Mouse (Mus musculus) gastrocnemius, postnatal 10 days (tissue): ENCODE data around the gene Drp2. TPM values are rescaled to one million over a fixed set of nuclear protein-coding genes. Genes with fewer than 3 reads are reported as not detected.

Source experiments
- DNase-seq: peaks from one replicate; pipeline ENCODE4 v3.0.0; 2021; ENCODE audit warnings: mixed read lengths
- long read RNA-seq, 2 experiments: library from polyadenylated mRNA; stranded (forward); transcript quantifications; one replicate each; pipeline ENCODE4 v2.0.0; 2021
- total RNA-seq, 2 experiments: library from RNA; stranded (reverse); gene quantifications; 2 replicates each; pipeline ENCODE4 v1.2.3; 2021

Drp2 gene
- total RNA-seq, result 10 to 100 TPM; 14.0 TPM
- long read RNA-seq, experiment 1, full-length matches to known transcripts, result 2 of 10 reads
- long read RNA-seq, experiment 1, partial matches to known transcripts, result 5 of 10 reads
- long read RNA-seq, experiment 1, other reads (novel, unspliced or antisense), result 3 of 10 reads
- long read RNA-seq, experiment 2, partial matches to known transcripts, result 0 of 5 reads
- long read RNA-seq, experiment 2, other reads (novel, unspliced or antisense), result 5 of 5 reads

GRCm38 (mm10) chrX:134403863-134404583, at the start of gene Drp2:
Gene Drp2 (plus strand): TSS chrX:134404551.
- peak; percentile 13 for DNase-seq

- DNase-seq, result no peak
Observed at GRCm38 (mm10) chrX:134359336-134359735, 45.0 kb upstream of the Drp2 start.

- no peak for DNase-seq
Observed at GRCm38 (mm10) chrX:134362156-134362555, 42.2 kb upstream of the Drp2 start.

- no peak for DNase-seq
Observed at GRCm38 (mm10) chrX:134365421-134365820, 38.9 kb upstream of the Drp2 start.

- no peak for DNase-seq
Observed at GRCm38 (mm10) chrX:134366547-134366946, 37.8 kb upstream of the Drp2 start.

- DNase-seq, result no peak
Observed at GRCm38 (mm10) chrX:134371279-134371678, 33.1 kb upstream of the Drp2 start.

- no peak for DNase-seq
Observed at GRCm38 (mm10) chrX:134374190-134374589, 30.2 kb upstream of the Drp2 start.

- no peak for DNase-seq
Observed at GRCm38 (mm10) chrX:134384896-134385295, 19.5 kb upstream of the Drp2 start.

GRCm38 (mm10) chrX:134398972-134399371, 5.4 kb upstream of the Drp2 start:
- no peak for DNase-seq

GRCm38 (mm10) chrX:134404584-134404955, 219 bp downstream of the Drp2 start:
- peak; percentile 5 for DNase-seq

- DNase-seq, result no peak
Observed at GRCm38 (mm10) chrX:134409354-134409900, 5.1 kb downstream of the Drp2 start.

- no peak for DNase-seq
Observed at GRCm38 (mm10) chrX:134412096-134412495, 7.7 kb downstream of the Drp2 start.

GRCm38 (mm10) chrX:134420097-134420496, 15.7 kb downstream of the Drp2 start:
- no peak for DNase-seq

- DNase-seq, result no peak
Observed at GRCm38 (mm10) chrX:134424263-134424662, 19.9 kb downstream of the Drp2 start.

- DNase-seq, result peak; percentile 21
Observed at GRCm38 (mm10) chrX:134425798-134426197, 21.4 kb downstream of the Drp2 start.

GRCm38 (mm10) chrX:134426819-134427218, 22.5 kb downstream of the Drp2 start:
- no peak for DNase-seq

GRCm38 (mm10) chrX:134427307-134427706, 23.0 kb downstream of the Drp2 start:
- DNase-seq, result no peak

- DNase-seq, result no peak
Observed at GRCm38 (mm10) chrX:134474988-134475710, 70.8 kb downstream of the Drp2 start.

- no peak for DNase-seq
Observed at GRCm38 (mm10) chrX:134476290-134476689, 71.9 kb downstream of the Drp2 start, which contains the start of gene Taf7l. Gene Taf7l (minus strand): TSS chrX:134476490.

GRCm38 (mm10) chrX:134481720-134482119, 77.4 kb downstream of the Drp2 start:
- DNase-seq, result no peak

- no peak for DNase-seq
Observed at GRCm38 (mm10) chrX:134500651-134501050, 96.3 kb downstream of the Drp2 start.
